Mouse (Mus musculus): ENCODE data around the gene Phka1.
"Not testable (repeated sequence)": the region's sequence is repeated elsewhere in the genome, so short reads cannot be mapped to it uniquely, and the experiment has no call there.

Phka1 gene

GRCm38 (mm10) chrX:102643823-102644572, at the start of gene Phka1:
Phka1 (minus strand) TSS chrX:102644246.
- no peak for DNase-seq (ENCODE audit: extremely low spot score, low read depth, low spot score)

GRCm38 (mm10) chrX:102689252-102689651, 45.2 kb upstream of the Phka1 start:
- DNase-seq (ENCODE audit: extremely low spot score, low read depth, low spot score): not testable (repeated sequence)

GRCm38 (mm10) chrX:102686872-102687271, 42.8 kb upstream of the Phka1 start, which contains the start of gene Gm3880:
Gm3880 (minus strand) TSS chrX:102686972.
- not testable (repeated sequence) for DNase-seq (ENCODE audit: extremely low spot score, low read depth, low spot score)

- DNase-seq (ENCODE audit: extremely low spot score, low read depth, low spot score): not testable (repeated sequence)
These were observed 40.7 kb upstream of the Phka1 start for GRCm38 (mm10) chrX:102684706-102685105.

- no peak for DNase-seq (ENCODE audit: extremely low spot score, low read depth, low spot score)
These were observed 22.6 kb upstream of the Phka1 start for GRCm38 (mm10) chrX:102666641-102667040.

GRCm38 (mm10) chrX:102660712-102661111, 16.7 kb upstream of the Phka1 start:
- DNase-seq (ENCODE audit: extremely low spot score, low read depth, low spot score): no peak

GRCm38 (mm10) chrX:102645691-102646090, 1.6 kb upstream of the Phka1 start:
- DNase-seq (ENCODE audit: extremely low spot score, low read depth, low spot score): no peak

GRCm38 (mm10) chrX:102645146-102645545, 1.1 kb upstream of the Phka1 start:
- no peak for DNase-seq (ENCODE audit: extremely low spot score, low read depth, low spot score)

GRCm38 (mm10) chrX:102644573-102644951, 516 bp upstream of the Phka1 start:
- DNase-seq (ENCODE audit: extremely low spot score, low read depth, low spot score): no peak

- DNase-seq (ENCODE audit: extremely low spot score, low read depth, low spot score): no peak
These were observed 42.8 kb downstream of the Phka1 start for GRCm38 (mm10) chrX:102601269-102601668.

GRCm38 (mm10) chrX:102588560-102588959, 55.5 kb downstream of the Phka1 start:
- no peak for DNase-seq (ENCODE audit: extremely low spot score, low read depth, low spot score)

- DNase-seq (ENCODE audit: extremely low spot score, low read depth, low spot score): no peak
These were observed 72.9 kb downstream of the Phka1 start for GRCm38 (mm10) chrX:102571186-102571585.

- DNase-seq (ENCODE audit: extremely low spot score, low read depth, low spot score): no peak
These were observed 87.1 kb downstream of the Phka1 start for GRCm38 (mm10) chrX:102556906-102557305.

- DNase-seq (ENCODE audit: extremely low spot score, low read depth, low spot score): no peak
These were observed 134.8 kb downstream of the Phka1 start for GRCm38 (mm10) chrX:102509205-102509604.

- peak; percentile 53 for DNase-seq (ENCODE audit: extremely low spot score, low read depth, low spot score)
These were observed 139.2 kb downstream of the Phka1 start, which contains the start of gene Hdac8 for GRCm38 (mm10) chrX:102504644-102505481. Hdac8 (minus strand) TSS chrX:102505359.

- no peak for DNase-seq (ENCODE audit: extremely low spot score, low read depth, low spot score)
These were observed 139.9 kb downstream of the Phka1 start for GRCm38 (mm10) chrX:102504179-102504578.

GRCm38 (mm10) chrX:102493992-102494730, 149.9 kb downstream of the Phka1 start:
- no peak for DNase-seq (ENCODE audit: extremely low spot score, low read depth, low spot score)

GRCm38 (mm10) chrX:102485575-102485974, 158.5 kb downstream of the Phka1 start:
- no peak for DNase-seq (ENCODE audit: extremely low spot score, low read depth, low spot score)

- no peak for DNase-seq (ENCODE audit: extremely low spot score, low read depth, low spot score)
These were observed 164.4 kb downstream of the Phka1 start for GRCm38 (mm10) chrX:102479665-102480064.

GRCm38 (mm10) chrX:102478965-102479364, 165.1 kb downstream of the Phka1 start:
- peak; percentile 16 for DNase-seq (ENCODE audit: extremely low spot score, low read depth, low spot score)

GRCm38 (mm10) chrX:102478481-102478880, 165.6 kb downstream of the Phka1 start:
- no peak for DNase-seq (ENCODE audit: extremely low spot score, low read depth, low spot score)
